Mouse (Mus musculus): ENCODE measurements around the gene Gstp1. TPM values are rescaled to one million over a fixed set of nuclear protein-coding genes. Genes with fewer than 3 reads are reported as not detected.

Gene Gstp1
- polyA plus RNA-seq, 1 experiment from 2014 or later, result 418 TPM

DNA sequence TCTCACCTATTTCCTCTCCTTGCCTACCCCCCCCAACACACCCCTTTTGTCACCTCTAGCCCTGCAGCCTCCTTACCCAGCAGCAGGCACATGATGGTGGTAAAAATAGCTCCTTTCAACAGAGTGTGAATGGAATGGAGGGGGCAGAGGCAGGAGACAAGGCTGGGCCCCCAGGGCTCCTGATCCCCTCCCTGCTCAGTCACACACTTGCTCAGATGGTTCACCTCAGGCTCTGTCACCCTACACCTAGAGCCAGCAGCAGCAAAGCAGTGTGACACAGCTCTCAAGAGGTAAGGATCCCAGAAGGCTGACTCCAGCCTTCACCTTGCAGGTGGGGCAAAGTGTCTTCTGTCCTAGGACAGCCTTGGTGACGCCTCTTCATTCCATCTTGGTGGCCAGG, 34.7 kb downstream of the Gstp1 start, which contains the start of gene Doc2g:
Gene Doc2g (plus strand): TSS at position 202 of the 400 bp plus-strand sequence.
- no peak within 1 kb of the TSS for H3K4me3 ChIP-seq
- H3K4me1 ChIP-seq (replicated peaks), result peaks cover 19% of the 10 kb centered on the region
- H3K9me3 ChIP-seq, result no peaks in the 10 kb centered on the region
- ATAC-seq (ENCODE audit: low FRiP score), result no peak
- WGBS, result 70% methylated on average over 1 of the region's 1 CpGs
- no peaks in the 10 kb centered on the region; the same call in 1 of the 2 replicates for H3K27me3 ChIP-seq
- no peak within 1 kb of the TSS for H3K27ac ChIP-seq
- peaks cover 33% of the 10 kb centered on the region for H3K36me3 ChIP-seq
- H3K9ac ChIP-seq, result no peak within 1 kb of the TSS
- H3K4me2 ChIP-seq, result no peak within 1 kb of the TSS

GRCm38 (mm10) chr19:4001752-4002151, 36.0 kb downstream of the Gstp1 start:
- Histone ChIP-seq H3K27ac (0 out of 2 replicates have a peak overlapping the region, but pooled peaks have one; percentile 98), H3K4me1 (replicated peaks) (peaks cover 19% of the 10 kb centered on the region), H3K4me3 (peak overlapping the region; percentile 69), H3K9me3 (no peaks in the 10 kb centered on the region), H3K4me2 (peak overlapping the region; percentile 86), H3K36me3 (peaks cover 20% of the 10 kb centered on the region), H3K27me3 (no peaks in the 10 kb centered on the region; the same call in 1 of the 2 replicates), H3K9ac (peak overlapping the region; percentile 95)
- WGBS, result 91% methylated on average over 5 of the region's 5 CpGs
- ATAC-seq (ENCODE audit: low FRiP score), result no peak

DNA sequence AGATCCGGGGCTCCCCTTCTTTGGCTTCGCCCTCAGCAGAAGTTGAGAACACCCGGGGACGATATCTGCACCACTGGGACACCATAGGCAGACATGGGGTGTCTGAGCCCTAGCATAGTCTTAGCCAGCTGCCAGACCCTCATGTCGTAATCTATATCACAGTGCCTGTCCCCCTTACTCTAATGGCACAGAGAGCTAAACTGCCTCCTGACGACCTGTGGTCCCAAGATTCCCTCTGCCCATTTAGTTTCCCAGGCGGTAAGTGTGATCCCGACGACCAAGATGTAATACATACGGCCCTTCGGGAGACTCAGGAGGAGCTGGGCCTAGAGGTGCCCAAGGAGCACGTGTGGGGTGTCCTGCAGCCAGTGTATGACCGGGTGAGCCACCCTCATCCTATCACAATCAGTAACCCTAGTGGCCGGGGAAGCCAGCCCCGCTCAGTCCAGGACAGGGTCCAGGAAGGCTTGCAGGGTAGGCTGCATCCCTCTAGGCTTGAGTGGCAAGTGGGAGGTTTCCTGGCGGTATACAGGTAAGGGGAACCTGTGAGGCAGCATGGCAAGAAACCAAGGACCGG, 36.7 kb downstream of the Gstp1 start:
- H3K4me1 ChIP-seq (replicated peaks), result peaks cover 19% of the 10 kb centered on the region
- ATAC-seq (ENCODE audit: low FRiP score), result peak; percentile 25
- H3K36me3 ChIP-seq, result peaks cover 13% of the 10 kb centered on the region
- no peaks in the 10 kb centered on the region; the same call in 1 of the 2 replicates for H3K27me3 ChIP-seq
- peak overlapping the region; percentile 69 for H3K4me3 ChIP-seq
- H3K9me3 ChIP-seq, result no peaks in the 10 kb centered on the region
- H3K27ac ChIP-seq, result peak overlapping the region; percentile 98
- H3K4me2 ChIP-seq, result peak overlapping the region; percentile 86
- peak overlapping the region; percentile 95 for H3K9ac ChIP-seq
- WGBS, result 19% methylated on average over 17 of the region's 17 CpGs

GRCm38 (mm10) chr19:4000119-4000900, 37.5 kb downstream of the Gstp1 start, which contains the start of the genes Nudt8 and Gm49405:
Gene Nudt8 (plus strand): TSS chr19:4000580.
Gene Gm49405 (plus strand): TSS chr19:4000626.
- Histone ChIP-seq H3K4me1 (replicated peaks) (peaks cover 19% of the 10 kb centered on the region), H3K9ac (peak within 1 kb of the TSS; percentile 95), H3K27me3 (no peaks in the 10 kb centered on the region; the same call in 1 of the 2 replicates), H3K4me3 (peak within 1 kb of the TSS; percentile 69), H3K9me3 (no peaks in the 10 kb centered on the region), H3K36me3 (peaks cover 7% of the 10 kb centered on the region), H3K27ac (peak within 1 kb of the TSS; percentile 98), H3K4me2 (peak within 1 kb of the TSS; percentile 86)
- ATAC-seq (ENCODE audit: low FRiP score), result peak; percentile 90
- WGBS, result under 1% methylated on average over 64 of the region's 64 CpGs

DNA sequence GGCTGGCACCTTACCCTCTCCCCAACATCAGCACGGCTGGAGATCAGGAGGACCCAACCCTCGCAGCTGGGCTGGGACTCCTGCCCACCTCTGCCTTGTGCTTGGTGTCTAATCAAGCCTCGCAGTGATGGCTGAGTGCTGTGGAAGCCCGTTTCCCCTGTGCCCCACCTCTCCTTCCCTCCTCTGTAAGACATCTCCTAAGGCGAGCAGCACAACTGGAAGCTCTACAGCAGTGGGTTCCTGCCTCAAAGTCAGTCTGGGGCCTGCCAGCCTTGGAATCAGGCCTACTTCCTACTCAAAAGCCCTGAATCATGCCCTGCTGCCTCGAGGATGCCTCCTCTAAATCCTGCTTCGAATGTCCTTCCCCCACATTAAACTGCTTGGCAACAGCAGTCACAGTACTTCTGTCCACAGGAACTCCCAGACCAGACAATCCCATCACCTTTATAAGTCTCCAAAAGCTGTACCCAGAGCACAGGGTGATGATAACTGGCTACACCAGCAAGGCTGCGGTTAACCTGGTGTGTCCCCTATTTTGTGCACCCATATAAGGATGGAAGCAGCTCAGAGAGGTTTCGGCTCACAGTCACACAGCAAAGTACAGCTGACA, 38.6 kb downstream of the Gstp1 start:
- no peaks in the 10 kb centered on the region; the same call in 1 of the 2 replicates for H3K27me3 ChIP-seq
- peaks cover 19% of the 10 kb centered on the region for H3K4me1 ChIP-seq (replicated peaks)
- H3K9ac ChIP-seq, result peak overlapping the region; percentile 95; the same call in 1 of the 2 replicates
- 89% methylated on average over 9 of the region's 9 CpGs for WGBS
- 0 out of 2 replicates have a peak, but pooled peaks cover under 1% of the 10 kb centered on the region for H3K36me3 ChIP-seq
- peak overlapping the region; percentile 69 for H3K4me3 ChIP-seq
- H3K4me2 ChIP-seq, result peak overlapping the region; percentile 86
- 0 out of 2 replicates have a peak overlapping the region, but pooled peaks have one; percentile 98 for H3K27ac ChIP-seq
- no peaks in the 10 kb centered on the region for H3K9me3 ChIP-seq
- no peak for ATAC-seq (ENCODE audit: low FRiP score)

DNA sequence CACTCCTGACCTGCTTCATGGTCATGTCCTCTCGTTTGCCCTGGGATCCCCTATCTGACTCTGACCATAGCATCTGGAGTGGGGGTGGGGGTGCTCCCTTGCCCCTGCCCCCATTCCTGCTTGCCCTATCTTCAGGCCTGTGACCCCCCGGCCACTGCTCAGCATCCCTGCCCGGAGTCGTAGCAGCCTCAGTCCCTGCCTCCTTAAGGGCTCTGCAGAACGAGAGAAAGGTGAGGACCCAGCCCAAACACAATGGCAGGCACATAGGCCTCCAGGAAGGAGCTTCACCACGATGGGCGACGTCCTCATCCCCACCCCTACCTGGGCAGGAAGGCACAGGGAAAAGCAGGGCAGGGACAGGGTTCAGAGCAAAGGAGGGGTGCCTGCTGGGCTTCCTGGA, 39.5 kb downstream of the Gstp1 start:
- Histone ChIP-seq H3K4me1 (replicated peaks) (peaks cover 19% of the 10 kb centered on the region), H3K36me3 (no peaks in the 10 kb centered on the region), H3K9ac (no peak overlapping the region), H3K4me3 (no peak overlapping the region), H3K27me3 (no peaks in the 10 kb centered on the region; the same call in 1 of the 2 replicates), H3K27ac (no peak overlapping the region), H3K9me3 (no peaks in the 10 kb centered on the region), H3K4me2 (no peak overlapping the region)
- 74% methylated on average over 8 of the region's 8 CpGs for WGBS
- ATAC-seq (ENCODE audit: low FRiP score), result no peak

DNA sequence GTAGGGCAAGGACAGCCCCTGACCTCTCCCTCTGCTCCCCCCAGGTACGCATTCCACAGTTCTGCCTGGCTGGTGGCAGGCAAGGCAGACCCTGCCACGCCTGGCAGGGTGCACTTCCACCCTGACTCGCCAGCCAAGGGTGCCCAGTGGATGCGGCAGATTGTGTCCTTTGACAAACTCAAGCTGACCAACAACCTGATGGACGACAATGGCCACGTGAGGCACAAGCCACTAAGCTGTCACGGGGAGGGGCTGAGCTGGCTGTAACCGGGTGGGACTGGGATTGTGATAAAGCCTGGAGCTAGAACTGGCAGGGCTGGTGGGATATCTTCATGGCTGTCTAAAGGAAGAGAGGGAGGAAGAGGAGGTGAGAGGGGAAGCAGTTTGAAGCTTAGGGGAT, 40.6 kb downstream of the Gstp1 start:
- Histone ChIP-seq H3K9me3 (no peaks in the 10 kb centered on the region), H3K9ac (no peak overlapping the region), H3K4me1 (replicated peaks) (peaks cover 19% of the 10 kb centered on the region), H3K4me2 (no peak overlapping the region), H3K27ac (no peak overlapping the region), H3K27me3 (no peaks in the 10 kb centered on the region; the same call in 1 of the 2 replicates), H3K36me3 (no peaks in the 10 kb centered on the region), H3K4me3 (no peak overlapping the region)
- ATAC-seq (ENCODE audit: low FRiP score), result no peak
- WGBS, result 66% methylated on average over 8 of the region's 8 CpGs

DNA sequence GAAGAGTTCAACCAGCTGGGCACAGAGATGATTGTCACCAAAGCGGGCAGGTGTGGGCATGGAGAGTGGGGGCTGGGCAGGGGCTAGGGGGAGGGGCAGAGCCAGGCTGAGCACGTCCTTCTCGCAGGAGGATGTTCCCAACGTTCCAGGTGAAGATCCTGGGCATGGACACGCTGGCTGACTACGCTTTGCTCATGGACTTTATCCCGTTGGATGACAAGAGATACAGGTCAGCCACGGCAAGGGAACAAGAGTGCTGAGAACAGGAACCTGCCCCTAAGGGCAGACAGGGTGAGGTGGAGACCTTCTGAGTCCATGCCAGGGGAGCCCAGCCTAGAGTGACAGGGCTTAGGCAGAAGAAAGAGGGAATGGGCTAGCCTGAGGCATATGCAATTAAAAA, 41.0 kb downstream of the Gstp1 start:
- no peak for ATAC-seq (ENCODE audit: low FRiP score)
- Histone ChIP-seq H3K4me1 (replicated peaks) (peaks cover 16% of the 10 kb centered on the region), H3K9me3 (no peaks in the 10 kb centered on the region), H3K9ac (no peak overlapping the region), H3K4me2 (no peak overlapping the region), H3K27ac (no peak overlapping the region), H3K4me3 (no peak overlapping the region), H3K36me3 (no peaks in the 10 kb centered on the region), H3K27me3 (no peaks in the 10 kb centered on the region; the same call in 1 of the 2 replicates)
- 84% methylated on average over 8 of the region's 8 CpGs for WGBS

GRCm38 (mm10) chr19:3996106-3996505, 41.7 kb downstream of the Gstp1 start:
- WGBS, result 79% methylated on average over 7 of the region's 7 CpGs
- Histone ChIP-seq H3K4me2 (no peak overlapping the region), H3K4me1 (replicated peaks) (peaks cover 10% of the 10 kb centered on the region), H3K4me3 (no peak overlapping the region), H3K27ac (no peak overlapping the region), H3K9ac (no peak overlapping the region), H3K9me3 (no peaks in the 10 kb centered on the region), H3K36me3 (no peaks in the 10 kb centered on the region), H3K27me3 (no peaks in the 10 kb centered on the region; the same call in 1 of the 2 replicates)
- no peak for ATAC-seq (ENCODE audit: low FRiP score)

DNA sequence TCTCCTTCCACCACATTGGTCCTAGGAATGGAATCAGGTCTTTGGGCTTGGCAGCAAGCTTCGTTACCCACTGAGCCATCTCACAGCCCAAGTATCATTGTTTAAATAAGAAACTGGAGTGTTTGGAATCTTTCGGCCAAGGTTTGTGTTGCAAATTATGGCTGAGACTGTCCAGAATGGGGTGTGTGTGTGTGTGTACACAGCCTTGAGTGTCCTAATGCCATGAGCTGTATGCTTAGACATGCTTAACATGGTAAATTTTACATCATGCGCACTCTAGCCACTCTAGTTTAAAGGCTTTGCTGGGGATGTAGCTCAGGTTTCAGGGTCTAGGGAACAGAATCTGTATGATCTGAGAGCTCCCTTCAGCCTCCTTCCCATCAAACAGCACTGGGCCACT, 42.3 kb downstream of the Gstp1 start:
- 88% methylated on average over 3 of the region's 3 CpGs for WGBS
- H3K36me3 ChIP-seq, result no peaks in the 10 kb centered on the region
- H3K27me3 ChIP-seq, result no peaks in the 10 kb centered on the region; the same call in 1 of the 2 replicates
- H3K9me3 ChIP-seq, result no peaks in the 10 kb centered on the region
- H3K4me2 ChIP-seq, result no peak overlapping the region
- no peak overlapping the region for H3K27ac ChIP-seq
- ATAC-seq (ENCODE audit: low FRiP score), result no peak
- H3K9ac ChIP-seq, result no peak overlapping the region
- peaks cover 12% of the 10 kb centered on the region for H3K4me1 ChIP-seq (replicated peaks)
- H3K4me3 ChIP-seq, result no peak overlapping the region

DNA sequence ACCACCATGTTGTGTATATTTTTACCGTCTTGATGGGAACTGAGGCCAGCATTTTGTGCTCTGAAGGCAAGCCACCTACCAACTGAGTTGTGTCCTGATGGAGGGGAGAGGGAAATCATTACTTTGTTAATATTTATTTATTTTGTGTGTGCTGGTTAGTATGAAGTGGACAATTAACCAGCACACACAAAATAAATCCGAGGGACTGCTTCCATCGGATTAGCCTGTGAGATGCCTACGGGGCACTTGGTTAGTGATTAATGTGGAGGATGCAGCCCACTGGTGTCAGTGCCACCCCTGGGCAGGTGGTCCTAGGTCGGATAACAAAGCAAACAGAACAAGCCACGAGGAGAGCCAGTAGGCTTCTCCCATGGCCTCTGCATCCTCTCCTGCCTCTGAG, 42.9 kb downstream of the Gstp1 start:
- peaks cover 12% of the 10 kb centered on the region for H3K4me1 ChIP-seq (replicated peaks)
- H3K9me3 ChIP-seq, result no peaks in the 10 kb centered on the region
- H3K9ac ChIP-seq, result no peak overlapping the region
- ATAC-seq (ENCODE audit: low FRiP score), result no peak
- H3K27me3 ChIP-seq, result no peaks in the 10 kb centered on the region; the same call in 1 of the 2 replicates
- 72% methylated on average over 6 of the region's 6 CpGs for WGBS
- H3K36me3 ChIP-seq, result no peaks in the 10 kb centered on the region
- H3K4me2 ChIP-seq, result no peak overlapping the region
- H3K4me3 ChIP-seq, result no peak overlapping the region
- no peak overlapping the region for H3K27ac ChIP-seq

DNA sequence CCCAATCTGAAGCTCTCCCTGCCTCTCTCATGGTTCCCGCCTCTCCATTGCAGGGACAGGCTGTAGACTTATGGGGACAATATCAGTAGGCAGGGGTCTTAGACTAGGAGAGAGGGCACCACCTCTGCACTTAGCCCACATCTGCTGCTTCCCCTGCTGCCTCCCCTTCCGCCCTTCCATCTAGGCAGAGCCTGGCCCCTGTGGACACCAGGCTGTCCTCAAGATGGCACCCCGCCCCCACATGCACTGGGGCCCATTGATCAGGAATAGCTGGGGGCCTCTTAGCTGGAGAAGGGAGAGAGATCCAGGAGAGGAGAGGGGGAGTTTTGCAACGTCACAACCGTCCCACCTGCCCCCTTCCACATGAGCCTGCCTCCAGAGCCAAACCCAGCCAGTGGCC, 45.4 kb downstream of the Gstp1 start, which contains the start of gene Tbx10:
Gene Tbx10 (plus strand): TSS at position 337 of the 400 bp plus-strand sequence.
- Histone ChIP-seq H3K4me2 (no peak within 1 kb of the TSS), H3K27ac (no peak within 1 kb of the TSS), H3K4me3 (no peak within 1 kb of the TSS), H3K4me1 (replicated peaks) (peaks cover 6% of the 10 kb centered on the region; the same call in 1 of the 2 replicates), H3K36me3 (no peaks in the 10 kb centered on the region), H3K9me3 (no peaks in the 10 kb centered on the region; the same call in 1 of the 2 replicates), H3K9ac (no peak within 1 kb of the TSS), H3K27me3 (no peaks in the 10 kb centered on the region)
- 58% methylated on average over 5 of the region's 5 CpGs for WGBS
- ATAC-seq (ENCODE audit: low FRiP score), result no peak

Data from hindbrain, embryonic 13.5 days (tissue).